Mouse (Mus musculus): ENCODE data around the gene Dmrta2. TPM values are rescaled to one million over a fixed set of nuclear protein-coding genes. Genes with fewer than 3 reads are reported as not detected.

The Dmrta2 gene
- polyA plus RNA-seq, 1 experiment from 2014 or later, result 7.0 TPM

- H3K27me3 ChIP-seq (ENCODE audit: poor library complexity, severe bottlenecking), result peaks cover 100% of the 10 kb centered on the region
- H3K27ac ChIP-seq, result peak overlapping the region; percentile 98
- peaks cover 51% of the 10 kb centered on the region for H3K4me1 ChIP-seq
- WGBS, result 2% methylated on average over 20 of the region's 20 CpGs
- H3K36me3 ChIP-seq (replicated peaks), result no peaks in the 10 kb centered on the region
- H3K9me3 ChIP-seq, result 0 out of 2 replicates have a peak, but pooled peaks cover 3% of the 10 kb centered on the region
- peak overlapping the region; percentile 85 for H3K4me3 ChIP-seq
- peak; percentile 33 for DNase-seq (ENCODE audit: extremely low spot score, low spot score)
These were observed 3.7 kb upstream of the Dmrta2 start for GRCm38 (mm10) chr4:109973991-109974654.

- Histone ChIP-seq H3K36me3 (replicated peaks) (peaks cover 3% of the 10 kb centered on the region), H3K4me3 (peak overlapping the region; percentile 85), H3K4me1 (peaks cover 54% of the 10 kb centered on the region), H3K27ac (peak overlapping the region; percentile 98), H3K27me3 (ENCODE audit: poor library complexity, severe bottlenecking) (peaks cover 100% of the 10 kb centered on the region), H3K9me3 (0 out of 2 replicates have a peak, but pooled peaks cover 3% of the 10 kb centered on the region)
- WGBS, result 2% methylated on average over 33 of the region's 33 CpGs
- peak; percentile 51 for DNase-seq (ENCODE audit: extremely low spot score, low spot score)
These were observed 3.0 kb upstream of the Dmrta2 start for GRCm38 (mm10) chr4:109974655-109975380.

- H3K4me3 ChIP-seq, result peak overlapping the region; percentile 85
- H3K4me1 ChIP-seq, result peaks cover 61% of the 10 kb centered on the region
- peaks cover 100% of the 10 kb centered on the region for H3K27me3 ChIP-seq (ENCODE audit: poor library complexity, severe bottlenecking)
- H3K27ac ChIP-seq, result peak overlapping the region; percentile 98
- DNase-seq (ENCODE audit: extremely low spot score, low spot score), result peak; percentile 39
- 9% methylated on average over 25 of the region's 25 CpGs for WGBS
- H3K36me3 ChIP-seq (replicated peaks), result peaks cover 11% of the 10 kb centered on the region
- 0 out of 2 replicates have a peak, but pooled peaks cover 3% of the 10 kb centered on the region for H3K9me3 ChIP-seq
These were observed 2.2 kb upstream of the Dmrta2 start for GRCm38 (mm10) chr4:109975381-109976240.

- 0 out of 2 replicates have a peak, but pooled peaks cover 3% of the 10 kb centered on the region for H3K9me3 ChIP-seq
- peak; percentile 44 for DNase-seq (ENCODE audit: extremely low spot score, low spot score)
- WGBS, result under 1% methylated on average over 34 of the region's 34 CpGs
- H3K27me3 ChIP-seq (ENCODE audit: poor library complexity, severe bottlenecking), result peaks cover 100% of the 10 kb centered on the region
- H3K4me3 ChIP-seq, result peak overlapping the region; percentile 85
- H3K36me3 ChIP-seq (replicated peaks), result peaks cover 20% of the 10 kb centered on the region
- peaks cover 62% of the 10 kb centered on the region for H3K4me1 ChIP-seq
- peak overlapping the region; percentile 98 for H3K27ac ChIP-seq
These were observed 1.3 kb upstream of the Dmrta2 start for GRCm38 (mm10) chr4:109976273-109977147.

- H3K9me3 ChIP-seq, result 0 out of 2 replicates have a peak, but pooled peaks cover 3% of the 10 kb centered on the region
- peak overlapping the region; percentile 98 for H3K27ac ChIP-seq
- peaks cover 73% of the 10 kb centered on the region for H3K4me1 ChIP-seq
- WGBS, result under 1% methylated on average over 56 of the region's 56 CpGs
- H3K36me3 ChIP-seq (replicated peaks), result peaks cover 33% of the 10 kb centered on the region
- H3K27me3 ChIP-seq (ENCODE audit: poor library complexity, severe bottlenecking), result peaks cover 100% of the 10 kb centered on the region
- H3K4me3 ChIP-seq, result peak overlapping the region; percentile 85
- DNase-seq (ENCODE audit: extremely low spot score, low spot score), result peak; percentile 60
These were observed 410 bp downstream of the Dmrta2 start for GRCm38 (mm10) chr4:109978068-109978857.

GRCm38 (mm10) chr4:109978858-109979340, 1.0 kb downstream of the Dmrta2 start:
- Histone ChIP-seq H3K4me3 (peak overlapping the region; percentile 85), H3K36me3 (replicated peaks) (peaks cover 40% of the 10 kb centered on the region), H3K27me3 (ENCODE audit: poor library complexity, severe bottlenecking) (peaks cover 100% of the 10 kb centered on the region), H3K27ac (peak overlapping the region; percentile 98), H3K4me1 (peaks cover 73% of the 10 kb centered on the region), H3K9me3 (0 out of 2 replicates have a peak, but pooled peaks cover 3% of the 10 kb centered on the region)
- peak; percentile 26 for DNase-seq (ENCODE audit: extremely low spot score, low spot score)
- WGBS, result 1% methylated on average over 9 of the region's 9 CpGs

- under 1% methylated on average over 66 of the region's 66 CpGs for WGBS
- peaks cover 73% of the 10 kb centered on the region for H3K4me1 ChIP-seq
- H3K27ac ChIP-seq, result peak overlapping the region; percentile 98
These were observed 1.8 kb downstream of the Dmrta2 start for GRCm38 (mm10) chr4:109979461-109980320.

GRCm38 (mm10) chr4:109980321-109981082, 2.6 kb downstream of the Dmrta2 start:
- Histone ChIP-seq H3K27me3 (ENCODE audit: poor library complexity, severe bottlenecking) (peaks cover 100% of the 10 kb centered on the region), H3K9me3 (0 out of 2 replicates have a peak, but pooled peaks cover 2% of the 10 kb centered on the region), H3K4me1 (peaks cover 73% of the 10 kb centered on the region), H3K27ac (peak overlapping the region; percentile 98), H3K36me3 (replicated peaks) (peaks cover 42% of the 10 kb centered on the region), H3K4me3 (peak overlapping the region; percentile 85)
- 2% methylated on average over 29 of the region's 29 CpGs for WGBS
- DNase-seq (ENCODE audit: extremely low spot score, low spot score), result peak; percentile 71

More at GRCm38 (mm10) chr4:109979461-109980320, 1.8 kb downstream of the Dmrta2 start:
- DNase-seq (ENCODE audit: extremely low spot score, low spot score), result peak; percentile 43
- 0 out of 2 replicates have a peak, but pooled peaks cover 3% of the 10 kb centered on the region for H3K9me3 ChIP-seq
- H3K4me3 ChIP-seq, result peak overlapping the region; percentile 85
- peaks cover 100% of the 10 kb centered on the region for H3K27me3 ChIP-seq (ENCODE audit: poor library complexity, severe bottlenecking)
- peaks cover 42% of the 10 kb centered on the region for H3K36me3 ChIP-seq (replicated peaks)

- Histone ChIP-seq H3K4me1 (peaks cover 73% of the 10 kb centered on the region), H3K27ac (peak overlapping the region; percentile 98)
These were observed 3.4 kb downstream of the Dmrta2 start for GRCm38 (mm10) chr4:109981083-109981870.

More at GRCm38 (mm10) chr4:109981083-109981870, 3.4 kb downstream of the Dmrta2 start:
- 1% methylated on average over 36 of the region's 37 CpGs for WGBS
- H3K9me3 ChIP-seq, result no peaks in the 10 kb centered on the region
- DNase-seq (ENCODE audit: extremely low spot score, low spot score), result peak; percentile 48
- peak overlapping the region; percentile 85 for H3K4me3 ChIP-seq
- peaks cover 100% of the 10 kb centered on the region for H3K27me3 ChIP-seq (ENCODE audit: poor library complexity, severe bottlenecking)
- H3K36me3 ChIP-seq (replicated peaks), result peaks cover 42% of the 10 kb centered on the region

All from forebrain, embryonic 10.5 days (tissue).